8 mouse cellular contexts compared by ENCODE assay signal in genomic region chrX:161717764-161718382, GRCm38 (mm10). TPM values are rescaled to one million over a fixed set of nuclear protein-coding genes. Genes with fewer than 3 reads are reported as not detected.
DNase-seq lines count a peak whose midpoint lies in the region; TF ChIP-seq lines count a peak whose summit lies in the region.

No protein-coding gene starts in this region.

- no peak for TF ChIP-seq CTCF in testis, adult 2 months (IDR thresholded peaks at IDR 0.05; ENCODE audit: control insufficient read depth, insufficient read depth, insufficient replicate concordance, low read depth, low read length)
- TF ChIP-seq CTCF in olfactory bulb, adult 2 months (IDR thresholded peaks at IDR 0.05; ENCODE audit: insufficient read depth, low read depth, low read length), result no peak

- 12% methylated on average over 26 of the region's 26 CpGs for WGBS in limb, embryonic 10.5 days
- WGBS in olfactory bulb, adult 2 months, result 15% methylated on average over 26 of the region's 26 CpGs

- H3K4me3 ChIP-seq in testis, adult 2 months (ENCODE audit: control insufficient read depth, low read depth, low read length), result peak overlapping the region; percentile 32
- H3K4me3 ChIP-seq in limb, embryonic 10.5 days, result peak overlapping the region; percentile 61
- peak overlapping the region; percentile 75 for H3K4me3 ChIP-seq in olfactory bulb, adult 2 months (ENCODE audit: insufficient read depth, low read depth, low read length)

- H3K9me3 ChIP-seq in limb, embryonic 10.5 days (replicated peaks), result no peaks in the 10 kb centered on the region

- no peak for TF ChIP-seq POLR2A in testis, adult 2 months (IDR thresholded peaks at IDR 0.05; ENCODE audit: control insufficient read depth, low read depth, low read length)
- no peak for TF ChIP-seq POLR2A in olfactory bulb, adult 2 months (IDR thresholded peaks at IDR 0.05; ENCODE audit: insufficient read depth, low read depth, low read length)

- H3K36me3 ChIP-seq in testis, adult 2 months (ENCODE audit: control insufficient read depth, insufficient read depth, low read length), result no peaks in the 10 kb centered on the region
- no peaks in the 10 kb centered on the region for H3K36me3 ChIP-seq in limb, embryonic 10.5 days

- H3K4me1 ChIP-seq in testis, adult 2 months (ENCODE audit: control insufficient read depth, insufficient read depth, low read length), result peaks cover 3% of the 10 kb centered on the region; the same call in 1 of the 2 replicates
- peaks cover 5% of the 10 kb centered on the region; the same call in 1 of the 2 replicates for H3K4me1 ChIP-seq in limb, embryonic 10.5 days
- H3K4me1 ChIP-seq in olfactory bulb, adult 2 months (ENCODE audit: control insufficient read depth, insufficient read depth, low read length), result 0 out of 2 replicates have a peak, but pooled peaks cover 2% of the 10 kb centered on the region

- no peaks in the 10 kb centered on the region for H3K27me3 ChIP-seq in testis, adult 2 months (ENCODE audit: control insufficient read depth, insufficient read depth, low read length)
- H3K27me3 ChIP-seq in limb, embryonic 10.5 days (ENCODE audit: low read depth, poor library complexity, severe bottlenecking), result peaks cover 99% of the 10 kb centered on the region

- peak; percentile 4 for DNase-seq in gastrocnemius, postnatal 10 days
- no peak for DNase-seq in gastrocnemius, adult 8-10 months (ENCODE audit: low spot score in 2 of 2)
- DNase-seq in testis, postnatal 14 days (ENCODE audit: low spot score), result no peak
- DNase-seq in limb, embryonic 10.5 days (ENCODE audit: low spot score), result peak; percentile 47
- no peak for DNase-seq in right cerebral cortex, postnatal 25 days
- no peak for DNase-seq in adrenal gland, postnatal 4 days (ENCODE audit: low spot score in 2 of 2)

- no peak overlapping the region for H3K27ac ChIP-seq in testis, adult 2 months (ENCODE audit: control insufficient read depth, insufficient read depth, low read depth, low read length)
- no peak overlapping the region for H3K27ac ChIP-seq in limb, embryonic 10.5 days
- H3K27ac ChIP-seq in olfactory bulb, adult 2 months (ENCODE audit: insufficient read depth, low read depth, low read length), result peak overlapping the region; percentile 97

RNA-seq across cellular contexts. Expression of gene Rai2, which starts 1.0 kb away (rescaled TPM):
- total RNA-seq in gastrocnemius, postnatal 10 days (2021), result 10 to 100 TPM; 22.6 to 32.7 TPM
- 10 to 100 TPM; 25.0 to 32.1 (median 27.5) TPM for total RNA-seq in gastrocnemius, adult 8-10 months (2022)
- polyA plus RNA-seq in testis, adult 2 months (2012; rRNA removed), result 3.7 TPM in 2 replicates
- 0.28 and 0.34 TPM in 2 replicates for polyA plus RNA-seq in limb, embryonic 10.5 days (2016; fragmentation: Nextera tagmentation; extraction: Ambion mirVana)
- not detected in 2 replicates for polyA plus RNA-seq in olfactory bulb, adult 2 months (2012; ENCODE audit: insufficient read depth, insufficient read length, low replicate concordance, missing spikeins)
- 10 to 100 TPM; 21.6 to 28.4 TPM for total RNA-seq in adrenal gland, postnatal 4 days (2021)

Comparison
In these comparisons a context has a peak if more than half of its experiments do, and no peak if none do; other contexts are left out.
1. DNase-seq: peak in gastrocnemius, postnatal 10 days (single experiment) and limb, embryonic 10.5 days (single experiment); none in gastrocnemius, adult 8-10 months (0 of 2), testis, postnatal 14 days (single experiment), right cerebral cortex, postnatal 25 days (single experiment) and adrenal gland, postnatal 4 days (0 of 2).
2. Peak in every context shown above with its lines, with median percentiles within 50 percentile points of each other: H3K4me3 ChIP-seq.